Mouse (Mus musculus): Measurements from ENCODE around the gene Olfr1451. TPM values are rescaled to one million over a fixed set of nuclear protein-coding genes. Genes with fewer than 3 reads are reported as not detected.

Olfr1451 gene
- total RNA-seq (2023; ENCODE audit: inconsistent age) = not detected in 4 replicates

DNA sequence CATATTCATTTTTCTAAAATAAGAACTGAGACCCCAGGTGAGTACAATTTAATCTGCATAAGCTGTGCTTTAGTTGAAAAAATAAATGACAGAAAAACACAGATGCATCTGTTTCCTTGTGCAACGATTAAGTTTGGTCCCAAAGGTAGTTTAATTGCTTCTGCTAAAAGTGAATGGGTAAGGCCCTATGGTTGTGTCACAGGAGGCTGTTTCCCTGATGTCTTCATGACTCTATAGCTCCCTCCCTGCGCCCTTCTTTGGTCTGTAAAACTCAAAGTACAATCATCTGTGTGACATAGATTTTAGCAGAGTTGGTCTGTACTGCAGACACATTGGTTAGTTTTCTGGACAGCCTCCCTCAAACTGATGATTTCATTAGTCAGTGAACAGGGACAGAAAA, at the start of gene Olfr1451:
TSS of gene Olfr1451 (plus strand) at position 301 of the 400 bp plus-strand sequence.

DNA sequence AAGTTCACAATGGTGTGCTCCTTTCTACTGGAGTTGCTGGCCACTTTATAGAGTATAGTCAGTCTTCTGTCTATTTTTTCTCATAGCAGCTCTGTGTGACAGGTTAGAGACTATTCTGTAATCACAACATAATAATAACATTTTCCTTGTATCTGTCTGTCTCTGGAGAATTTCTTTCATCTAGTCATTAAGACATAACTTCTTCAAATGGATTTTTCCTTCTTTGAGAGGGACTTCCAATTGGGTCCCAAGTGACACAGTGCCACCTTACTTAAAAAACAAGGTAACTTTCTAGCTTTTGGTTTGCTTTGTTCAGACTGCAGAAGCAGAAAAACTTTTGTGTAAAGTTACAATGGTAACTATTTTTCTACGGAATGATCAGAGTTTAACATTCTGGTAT, 44.9 kb upstream of the Olfr1451 start, which contains the start of gene Olfr1450:
TSS of gene Olfr1450 (plus strand) at position 301 of the 400 bp plus-strand sequence.

DNA sequence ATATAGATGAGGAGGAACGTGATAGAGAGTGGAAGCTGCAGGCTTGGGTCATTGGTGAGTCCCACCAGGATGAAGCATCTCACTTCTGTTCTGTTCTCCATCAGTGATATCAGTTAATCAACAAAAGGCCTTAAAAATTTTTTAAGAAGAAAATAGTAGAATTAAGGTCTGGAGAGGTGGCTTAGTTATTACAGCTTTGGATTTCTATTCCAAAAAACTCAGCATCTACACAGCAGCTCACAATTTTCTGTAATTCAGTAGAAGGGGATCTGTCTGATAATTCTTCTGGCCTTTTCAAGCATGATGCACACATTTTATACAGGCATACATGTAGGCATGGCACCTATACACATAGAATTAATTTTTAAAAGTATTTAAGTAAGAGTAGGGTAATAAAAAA, 33.4 kb downstream of the Olfr1451 start, which contains the start of gene Olfr1453:
TSS of gene Olfr1453 (minus strand) at position 101 of the 400 bp plus-strand sequence.

Other genes with a start within 250 kb of the Olfr1451 start
- gene Cntf, start 229.4 kb upstream of the Olfr1451 start, total RNA-seq (2023; ENCODE audit: inconsistent age) = 3.6 to 5.9 TPM (median 4.2 TPM) in 4 replicates
- 85.2 to 90.8 TPM (median 88.5 TPM) in 4 replicates for gene Zfp91, start 198.9 kb upstream of the Olfr1451 start, total RNA-seq (2023; ENCODE audit: inconsistent age)
- 81.9 to 88.1 TPM (median 84.2 TPM) in 4 replicates for gene Lpxn, start 198.8 kb upstream of the Olfr1451 start, total RNA-seq (2023; ENCODE audit: inconsistent age)
- 2.7 to 5.5 TPM (median 4.1 TPM) in 4 replicates for gene Gm5244, start 148.3 kb upstream of the Olfr1451 start, total RNA-seq (2023; ENCODE audit: inconsistent age)
- 0.61 to 1.3 TPM (median 0.63 TPM) in 4 replicates for gene Olfr1444, start 137.7 kb upstream of the Olfr1451 start, total RNA-seq (2023; ENCODE audit: inconsistent age)
- not detected in 4 replicates for gene Olfr1445, start 111.2 kb upstream of the Olfr1451 start, total RNA-seq (2023; ENCODE audit: inconsistent age)
- gene Olfr1446, start 101.5 kb upstream of the Olfr1451 start, total RNA-seq (2023; ENCODE audit: inconsistent age) = not detected in 4 replicates
- not detected in 4 replicates for gene Olfr1447, start 91.3 kb upstream of the Olfr1451 start, total RNA-seq (2023; ENCODE audit: inconsistent age)
- gene Olfr1448, start 70.6 kb upstream of the Olfr1451 start, total RNA-seq (2023; ENCODE audit: inconsistent age) = not detected in 4 replicates
- not detected in 4 replicates for gene Olfr1449, start 64.2 kb upstream of the Olfr1451 start, total RNA-seq (2023; ENCODE audit: inconsistent age)
- not detected in 4 replicates for gene Olfr1450, start 44.8 kb upstream of the Olfr1451 start, total RNA-seq (2023; ENCODE audit: inconsistent age)
- not detected in 4 replicates for gene Olfr1453, start 33.3 kb downstream of the Olfr1451 start, total RNA-seq (2023; ENCODE audit: inconsistent age)
- gene Olfr1454, start 65.6 kb downstream of the Olfr1451 start, total RNA-seq (2023; ENCODE audit: inconsistent age) = not detected in 4 replicates
- gene Olfr1457, start 102.9 kb downstream of the Olfr1451 start, total RNA-seq (2023; ENCODE audit: inconsistent age) = not detected in 4 replicates
- gene Olfr1458, start 111.8 kb downstream of the Olfr1451 start, total RNA-seq (2023; ENCODE audit: inconsistent age) = not detected in 4 replicates
- gene Olfr1459, start 154.5 kb downstream of the Olfr1451 start, total RNA-seq (2023; ENCODE audit: inconsistent age) = 0.09 TPM in 2 of 4 replicates, not detected in the others
- not detected in 4 replicates for gene Olfr1461, start 168.0 kb downstream of the Olfr1451 start, total RNA-seq (2023; ENCODE audit: inconsistent age)
- not detected in 4 replicates for gene Olfr1462, start 190.7 kb downstream of the Olfr1451 start, total RNA-seq (2023; ENCODE audit: inconsistent age)
- gene Olfr1463, start 236.3 kb downstream of the Olfr1451 start, total RNA-seq (2023; ENCODE audit: inconsistent age) = not detected in 4 replicates